Mouse (Mus musculus): Measurements from ENCODE around the gene Olfr1325.

Olfr1325 gene

GRCm38 (mm10) chrX:74592379-74592778 is at the start of gene Olfr1325:
Olfr1325 (plus strand) TSS chrX:74592679.
- WGBS, result 92% methylated on average over 2 of the region's 2 CpGs

GRCm38 (mm10) chrX:74574788-74575187 is 17.7 kb upstream of the Olfr1325 start, which contains the start of gene Olfr1326-ps1:
Olfr1326-ps1 (minus strand) TSS chrX:74574888.

GRCm38 (mm10) chrX:74645466-74646323 is 53.2 kb downstream of the Olfr1325 start, which contains the start of gene Gm5640:
Gm5640 (minus strand) TSS chrX:74645635.
- WGBS, result 18% methylated on average over 3 of the region's 5 CpGs

- no CpG with 5 or more reads among the region's 1 CpGs for WGBS
Observed at GRCm38 (mm10) chrX:74646393-74646792, 53.9 kb downstream of the Olfr1325 start.

All from cerebral cortex, adult 2 months (tissue).